Mouse (Mus musculus) fibroblast of lung, adult 2 months (primary cell): ENCODE measurements around the gene Kcnh2.

Experiments used
- DNase-seq: peaks from one replicate; pipeline ENCODE4 v3.0.0-alpha.2; 2011; ENCODE audit warnings: low read depth

The Kcnh2 gene

GRCm38 (mm10) chr5:24378700-24379099 is 27.3 kb upstream of the Kcnh2 start:
- no peak for DNase-seq

DNA sequence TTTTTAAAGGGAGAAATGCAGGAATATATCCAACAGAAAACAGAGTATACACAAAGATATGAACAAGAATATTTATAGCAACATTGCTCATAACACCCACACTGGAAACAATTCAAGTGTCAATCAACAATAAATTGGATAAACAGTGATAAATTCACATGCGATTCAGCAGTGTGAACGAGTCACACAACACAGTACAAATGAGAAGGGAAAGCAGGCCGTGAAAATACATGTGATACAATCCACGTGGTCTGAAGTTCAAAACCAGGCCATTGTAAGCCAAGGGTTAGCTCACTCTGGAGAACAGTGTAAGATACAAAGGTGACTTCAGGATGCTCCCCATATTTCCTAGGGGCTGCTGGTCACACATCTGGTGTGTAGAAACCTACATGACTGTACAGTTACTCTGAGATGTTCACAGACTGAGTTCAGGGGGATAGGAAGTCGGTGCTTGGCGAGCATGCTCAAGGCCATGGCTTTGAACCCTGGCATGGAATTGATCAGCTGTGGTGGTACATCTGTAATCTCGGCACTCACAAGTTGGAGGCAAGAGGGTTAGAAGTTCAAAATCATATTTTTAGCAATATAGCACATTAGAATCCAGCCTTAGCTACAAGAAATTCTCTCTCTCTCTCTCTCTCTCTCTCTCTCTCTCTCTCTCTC is 23.4 kb upstream of the Kcnh2 start:
- DNase-seq = peak; percentile 36

DNA sequence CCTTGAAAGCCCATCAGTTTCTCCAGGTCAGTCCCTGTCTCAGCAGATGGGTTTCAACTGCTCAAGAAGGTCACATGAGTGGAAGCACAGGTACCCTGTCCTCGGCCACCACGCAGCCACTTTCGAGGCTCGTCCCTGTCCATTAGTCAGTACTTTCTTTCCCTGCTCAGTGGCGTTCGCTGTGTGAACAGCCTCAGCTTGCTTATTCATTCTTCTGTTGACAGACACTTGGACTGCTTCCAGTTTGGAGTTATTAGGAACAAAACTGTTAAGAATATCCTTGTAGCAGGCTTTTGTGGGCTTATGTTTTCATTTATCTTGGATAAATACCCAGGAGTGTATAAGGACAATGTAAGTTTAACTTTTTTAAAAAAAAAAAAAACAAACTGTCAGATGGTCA is 22.8 kb upstream of the Kcnh2 start:
- peak; percentile 54 for DNase-seq

DNA sequence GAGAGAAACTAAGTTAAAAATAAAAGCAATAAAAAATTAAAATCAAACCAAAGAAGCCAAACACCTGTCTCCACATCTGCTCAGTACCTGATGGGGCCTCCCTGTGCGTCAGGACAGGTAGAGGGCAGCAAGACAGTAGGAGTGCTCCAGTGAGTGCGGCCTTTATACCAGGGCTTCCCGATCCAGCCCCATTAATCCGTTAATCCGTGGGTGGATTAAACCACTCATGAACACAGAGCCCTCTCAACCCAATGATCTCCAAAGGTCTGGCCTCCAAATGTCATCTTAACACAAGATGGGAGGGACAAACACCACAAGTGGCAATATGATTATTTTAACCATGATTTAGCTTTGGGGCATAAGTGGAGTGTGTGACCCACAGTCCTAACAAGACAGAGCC is 22.4 kb upstream of the Kcnh2 start:
- DNase-seq = no peak

- DNase-seq = no peak
These were observed 18.4 kb upstream of the Kcnh2 start for GRCm38 (mm10) chr5:24369767-24370166.

DNA sequence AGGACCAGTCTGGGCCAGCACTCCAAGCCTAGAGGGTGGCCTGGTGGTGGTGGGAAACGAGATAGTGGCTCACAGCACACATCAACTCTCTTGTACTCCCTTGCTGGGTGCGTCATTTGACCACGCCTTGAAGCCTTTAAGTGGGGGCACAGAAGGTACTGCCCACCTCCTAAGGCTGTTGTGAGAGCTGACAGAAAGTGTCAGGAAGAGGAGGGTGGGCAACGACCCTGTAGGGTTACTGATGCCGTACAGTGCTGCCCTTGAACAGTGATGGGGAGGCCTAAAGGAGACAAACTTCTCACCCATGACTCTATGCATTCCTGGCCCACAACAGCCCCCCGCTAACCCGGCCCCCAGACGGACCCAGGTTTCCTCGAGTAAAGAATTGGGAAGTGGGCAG is 15.0 kb upstream of the Kcnh2 start:
- no peak for DNase-seq

DNA sequence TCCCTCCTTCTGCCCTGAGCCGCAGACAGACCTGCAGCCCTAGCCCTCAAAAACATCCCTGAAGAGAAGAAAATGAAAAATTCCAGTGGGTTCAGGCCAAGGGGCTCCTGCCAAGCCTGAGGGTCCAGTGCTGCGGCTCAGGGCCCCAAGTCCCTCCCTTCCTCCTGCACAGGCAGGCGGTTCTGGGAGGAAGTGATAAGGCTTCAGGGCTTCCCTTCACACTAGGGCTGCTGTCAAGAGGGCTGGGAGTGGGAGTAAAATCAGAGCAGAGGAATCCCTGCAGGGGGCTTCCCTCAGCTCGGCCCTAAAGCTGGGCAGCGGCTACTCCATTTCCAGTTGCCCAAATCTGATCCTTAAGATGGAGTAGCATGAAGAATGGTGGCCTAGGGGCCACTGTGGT is 14.1 kb upstream of the Kcnh2 start:
- DNase-seq = no peak

DNA sequence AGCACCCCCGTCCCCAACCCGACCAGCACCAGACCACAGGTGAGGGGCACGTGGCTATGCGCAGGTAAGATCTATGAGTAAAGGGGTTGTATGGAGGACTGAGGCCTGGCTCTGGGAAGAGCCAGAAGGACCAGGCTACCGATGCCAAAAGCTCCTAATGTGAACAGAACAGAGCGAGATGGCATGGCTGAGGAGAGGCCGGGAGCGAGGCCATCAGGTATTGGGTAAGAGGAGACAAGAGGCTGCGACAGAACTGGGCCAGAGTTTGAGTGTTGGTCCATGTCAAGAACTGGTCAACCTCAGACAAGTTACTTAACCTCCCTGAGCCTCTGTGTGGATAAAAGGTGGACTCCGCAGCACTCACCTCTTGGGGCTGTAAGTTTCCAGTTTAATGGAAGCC is 13.6 kb upstream of the Kcnh2 start:
- no peak for DNase-seq

DNA sequence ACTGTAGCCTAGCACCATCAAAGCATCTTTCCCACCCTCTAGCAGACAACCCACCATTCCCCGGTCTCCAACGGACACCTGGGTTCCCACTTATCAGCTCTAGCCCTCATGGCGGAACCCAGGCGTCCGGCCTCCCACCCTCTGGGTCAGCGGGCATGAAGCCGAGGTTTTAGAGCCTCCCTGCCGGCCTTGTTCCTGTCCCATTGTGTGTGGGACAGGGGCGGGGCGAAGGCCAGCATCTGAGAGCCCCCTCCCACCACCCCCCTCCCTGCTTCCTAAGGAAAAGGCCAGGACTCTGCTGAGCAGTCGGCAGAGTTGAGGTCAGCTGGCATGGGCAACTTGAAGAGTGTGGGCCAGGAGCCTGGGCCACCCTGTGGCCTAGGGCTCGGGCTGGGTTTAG is 13.1 kb upstream of the Kcnh2 start, which contains the start of gene Nos3:
Gene Nos3 (plus strand): TSS at position 303 of the 400 bp plus-strand sequence.
- DNase-seq = no peak

- no peak for DNase-seq
These were observed 12.7 kb upstream of the Kcnh2 start for GRCm38 (mm10) chr5:24364061-24364460.

- DNase-seq = no peak
These were observed 12.1 kb upstream of the Kcnh2 start for GRCm38 (mm10) chr5:24363467-24363866.

DNA sequence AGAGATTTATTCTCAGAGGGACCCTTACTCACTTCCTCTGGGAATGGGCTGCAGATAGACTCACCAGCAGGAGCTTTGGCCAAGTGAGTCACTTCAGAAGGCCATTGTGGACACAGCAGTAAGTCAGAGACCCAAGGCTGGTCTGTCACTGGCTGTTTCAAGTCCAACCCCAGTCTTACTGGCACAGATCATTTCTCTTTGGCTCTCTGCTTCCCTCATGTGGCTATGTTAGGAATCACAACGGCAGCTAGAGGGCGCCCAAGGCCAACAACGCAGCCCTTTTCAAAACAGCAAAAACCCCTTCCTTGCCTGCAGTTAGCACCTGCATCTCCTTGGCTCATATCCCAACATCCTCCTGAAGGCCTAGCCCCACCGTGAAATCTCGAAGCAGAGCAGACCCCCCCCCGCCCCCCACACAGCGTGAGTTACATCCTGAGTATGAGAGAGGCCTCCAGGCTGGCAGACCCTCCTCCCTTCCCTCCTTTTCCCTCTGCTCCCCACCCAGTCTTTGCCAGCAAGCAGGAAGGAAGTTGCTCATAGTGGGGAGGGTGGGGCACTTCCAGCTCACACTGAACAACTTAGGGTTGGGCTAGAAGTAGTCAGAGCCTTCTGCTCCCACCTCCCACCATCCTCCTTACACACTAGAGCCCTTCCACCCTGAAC is 9.5 kb upstream of the Kcnh2 start:
- peak; percentile 65 for DNase-seq

GRCm38 (mm10) chr5:24357461-24357860 is 6.1 kb upstream of the Kcnh2 start:
- DNase-seq = peak; percentile 46

GRCm38 (mm10) chr5:24356764-24357163 is 5.4 kb upstream of the Kcnh2 start:
- no peak for DNase-seq

DNA sequence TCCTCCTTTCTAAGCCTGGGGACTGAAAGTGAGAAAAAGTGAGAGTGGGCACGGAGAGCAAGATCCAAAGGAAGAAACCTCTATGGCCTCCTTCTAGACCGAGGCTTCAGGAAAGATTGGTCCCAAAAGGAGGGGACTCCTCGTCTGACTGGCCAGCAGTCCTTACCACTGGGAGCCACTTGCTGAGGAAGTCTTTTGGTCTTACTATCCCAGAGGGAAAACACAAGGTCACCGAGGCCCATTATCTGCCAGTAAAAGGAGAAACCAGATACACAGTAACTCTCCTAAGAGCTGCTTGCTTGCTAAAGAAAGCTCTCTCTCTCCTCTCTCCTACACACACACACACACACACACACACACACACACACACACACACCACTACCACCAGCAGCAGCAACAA is 1.9 kb upstream of the Kcnh2 start:
- no peak for DNase-seq

DNA sequence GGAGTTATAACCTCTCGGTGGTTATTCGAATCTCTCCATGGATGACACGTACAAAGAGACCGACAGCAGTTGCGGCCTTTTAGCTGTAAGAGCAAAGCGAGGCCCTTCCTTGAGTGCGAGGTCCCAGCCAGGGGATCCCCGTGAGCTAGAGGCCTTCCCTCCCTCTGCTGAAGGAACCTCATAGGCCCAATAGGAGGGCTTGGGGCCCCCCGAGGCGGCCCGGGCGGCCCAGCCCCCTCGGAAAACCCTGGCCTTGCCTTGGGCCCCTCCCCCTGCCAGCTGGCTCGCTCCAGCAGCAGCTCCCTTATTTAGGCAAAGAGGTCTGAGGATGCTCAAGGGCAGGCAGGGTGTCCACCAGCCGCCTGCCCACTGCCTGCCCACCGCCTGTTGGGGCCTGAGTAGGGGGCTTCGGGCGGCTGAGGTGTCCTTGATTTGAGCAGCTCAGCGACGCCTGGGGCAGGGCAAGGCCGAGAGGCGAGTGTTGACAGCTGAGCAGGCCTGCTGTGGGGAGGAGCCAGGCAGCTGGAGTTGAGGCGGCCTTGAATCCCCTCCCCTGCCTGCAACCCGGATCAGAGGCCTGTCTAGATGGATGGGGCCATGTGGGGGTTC is 951 bp upstream of the Kcnh2 start:
- DNase-seq = no peak

DNA sequence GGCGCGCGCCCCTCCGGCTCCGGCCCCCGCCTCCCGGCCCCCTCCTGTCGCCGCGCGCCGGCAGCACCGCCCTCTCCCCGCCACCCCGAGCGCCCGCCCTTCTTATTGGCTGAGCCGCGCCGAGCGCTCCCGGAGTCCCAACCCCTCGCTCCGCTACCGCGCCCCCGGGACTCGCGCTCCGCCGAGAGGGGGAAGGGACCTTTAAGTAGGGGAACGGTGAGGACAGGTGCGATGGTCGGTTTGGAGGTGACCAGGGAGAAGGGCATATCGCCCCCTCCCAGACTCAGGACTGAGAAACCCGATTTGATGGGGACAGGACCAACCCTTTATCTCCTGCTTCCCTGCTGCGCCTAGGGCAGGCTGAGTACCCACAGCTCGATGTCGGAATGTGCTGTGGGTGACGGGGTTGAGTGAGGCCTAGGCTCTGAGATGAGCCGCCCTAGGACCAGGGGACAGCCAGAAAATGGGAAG is 332 bp upstream of the Kcnh2 start:
- DNase-seq = no peak

GRCm38 (mm10) chr5:24350531-24351250 is 713 bp downstream of the Kcnh2 start:
- DNase-seq = no peak

GRCm38 (mm10) chr5:24350073-24350472 is 1.3 kb downstream of the Kcnh2 start:
- DNase-seq = no peak

DNA sequence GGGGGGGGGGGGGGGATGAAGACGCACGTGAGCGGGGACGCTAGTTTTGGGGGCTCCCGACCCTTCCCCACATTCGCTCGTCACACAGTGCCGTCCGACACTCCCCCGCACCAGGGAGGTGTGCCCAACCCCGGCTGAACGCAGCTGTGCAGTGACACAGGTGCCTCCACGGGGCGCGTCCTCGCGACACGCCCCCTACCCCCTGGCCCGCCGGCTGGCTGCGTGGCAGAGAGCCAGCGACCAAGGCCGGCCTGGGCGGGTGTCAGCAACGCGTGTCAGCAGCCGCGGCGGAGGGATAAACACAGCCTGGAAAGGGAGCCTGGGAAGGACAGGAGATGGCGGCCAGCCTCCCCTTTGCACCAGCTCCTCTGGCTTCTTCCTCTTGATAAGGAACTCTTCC is 2.9 kb downstream of the Kcnh2 start:
- no peak for DNase-seq

DNA sequence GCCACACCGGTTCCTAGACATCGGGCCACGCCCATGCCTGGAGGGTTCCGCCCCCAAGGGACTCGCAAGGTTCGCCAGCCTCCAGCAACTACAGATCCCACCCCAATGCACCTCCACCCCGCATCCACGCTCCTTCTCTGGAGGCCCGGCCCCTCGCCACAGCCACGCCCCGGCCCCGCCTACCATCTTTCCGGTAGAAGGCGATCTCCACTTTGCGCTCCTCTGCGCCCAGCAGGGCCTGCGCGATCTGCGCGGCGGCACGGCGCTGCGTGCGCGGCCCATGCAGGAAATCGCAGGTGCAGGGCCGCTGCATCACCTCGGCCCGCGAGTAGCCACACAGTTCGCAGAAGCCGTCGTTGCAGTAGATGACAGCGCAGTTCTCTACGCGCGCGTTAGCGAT is 3.3 kb downstream of the Kcnh2 start:
- DNase-seq = no peak

GRCm38 (mm10) chr5:24347186-24347875 is 4.1 kb downstream of the Kcnh2 start:
- no peak for DNase-seq
